Mouse (Mus musculus) megakaryocyte, embryonic 14.5 days (primary cell): Measurements from ENCODE around the gene Anxa2.

Experiments
- FLI1 ChIP-seq: IDR thresholded peaks from 2 replicates; pipeline ENCODE4 v1.6.1; 2012; ENCODE audit warnings: low read length, inconsistent platforms, mixed read lengths
- GATA1 ChIP-seq: IDR thresholded peaks from 3 replicates; pipeline ENCODE4 v1.6.1; 2012; ENCODE audit warnings: mixed read lengths, low read length, inconsistent platforms, borderline replicate concordance

- no peak for TF ChIP-seq FLI1
- TF ChIP-seq GATA1 = no peak
Measured at GRCm38 (mm10) chr9:69507206-69507605, 53.8 kb downstream of the Anxa2 start.
